Mouse (Mus musculus) right cerebral cortex, postnatal 10 days (tissue): Measurements from ENCODE around the gene Plekhm3.

Experiments
- DNase-seq, 2 experiments: peaks; one replicate each; pipeline ENCODE4 v3.0.0; 2021; ENCODE audit warnings: low spot score in 2 of 2

The Plekhm3 gene

DNA sequence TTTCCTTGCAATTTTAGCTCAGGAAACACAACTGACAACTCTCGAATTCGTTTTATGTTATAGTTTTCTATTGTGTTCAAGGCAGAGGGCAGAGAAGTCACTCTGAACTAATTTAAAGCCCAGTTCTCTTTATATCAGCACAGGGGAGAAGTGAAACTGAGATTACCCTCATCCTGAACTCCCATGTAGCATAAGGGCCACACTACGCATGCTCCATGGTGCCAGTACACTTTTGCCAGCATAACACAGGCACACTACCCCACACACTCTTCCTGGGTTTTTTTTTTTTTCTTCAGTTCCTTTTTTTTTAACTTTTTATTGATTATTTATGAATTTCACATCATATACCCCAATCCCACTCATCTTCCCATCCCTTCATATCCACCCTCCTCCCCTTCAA lies 28.1 kb downstream of the Plekhm3 start:
- no peak for DNase-seq

DNA sequence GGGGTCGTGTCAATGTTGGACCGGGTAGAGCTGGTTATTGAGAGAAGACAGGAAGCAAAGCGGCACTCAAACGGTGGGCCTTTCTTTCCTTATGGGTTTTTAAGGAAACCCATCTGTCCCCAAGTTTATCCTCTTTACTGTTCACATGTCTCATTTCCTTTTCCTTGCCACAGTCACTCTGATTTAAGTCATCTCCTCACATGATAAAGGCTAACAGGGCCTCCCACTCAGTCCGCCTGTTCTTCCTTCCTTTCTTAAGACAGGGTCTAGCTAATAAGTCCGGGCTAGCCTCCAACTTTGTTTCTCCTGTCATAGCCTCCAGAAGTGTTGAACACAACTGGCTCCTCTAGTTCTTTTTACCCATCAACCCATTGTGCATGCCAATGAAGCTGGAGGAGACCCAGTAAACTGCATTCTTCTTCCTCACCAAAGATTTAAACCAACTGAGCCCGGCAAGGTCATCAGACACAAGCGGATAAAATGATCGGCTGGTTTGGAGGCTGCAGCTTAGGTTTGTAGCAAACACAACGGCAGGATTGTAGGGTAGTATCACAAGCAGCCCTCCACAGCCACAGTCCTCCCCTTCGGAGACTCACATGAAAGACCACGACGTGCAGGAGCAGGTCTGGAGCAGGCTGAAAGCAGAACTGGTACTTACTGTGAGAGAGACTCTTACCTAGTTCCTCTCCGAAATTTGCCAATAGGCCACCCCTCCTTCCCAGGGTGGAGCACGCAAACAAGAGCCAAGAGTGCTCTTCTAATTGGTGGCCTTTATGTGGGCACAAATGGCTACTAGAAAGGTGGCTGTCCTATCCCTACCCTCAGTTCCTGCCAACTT lies 29.0 kb downstream of the Plekhm3 start:
- DNase-seq, result no peak

DNA sequence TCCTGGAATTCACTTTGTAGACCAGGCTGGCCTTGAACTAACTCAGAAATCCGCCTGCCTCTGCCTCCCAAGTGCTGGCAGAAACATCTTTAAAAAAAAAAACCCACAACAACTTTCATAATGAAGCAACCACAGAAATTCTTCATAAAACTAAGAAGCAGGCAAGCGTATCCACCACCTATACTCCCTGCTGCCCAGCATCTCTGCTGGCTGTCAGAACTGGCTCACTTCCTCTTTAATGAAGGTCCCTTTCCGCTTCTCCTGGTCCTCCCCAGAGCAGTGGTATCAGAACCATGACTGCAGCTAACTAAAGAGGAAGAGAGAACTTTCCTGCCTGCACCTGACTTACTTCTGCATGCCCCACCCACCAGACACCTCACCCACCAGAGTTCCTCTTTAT lies 31.0 kb downstream of the Plekhm3 start:
- no peak for DNase-seq

DNA sequence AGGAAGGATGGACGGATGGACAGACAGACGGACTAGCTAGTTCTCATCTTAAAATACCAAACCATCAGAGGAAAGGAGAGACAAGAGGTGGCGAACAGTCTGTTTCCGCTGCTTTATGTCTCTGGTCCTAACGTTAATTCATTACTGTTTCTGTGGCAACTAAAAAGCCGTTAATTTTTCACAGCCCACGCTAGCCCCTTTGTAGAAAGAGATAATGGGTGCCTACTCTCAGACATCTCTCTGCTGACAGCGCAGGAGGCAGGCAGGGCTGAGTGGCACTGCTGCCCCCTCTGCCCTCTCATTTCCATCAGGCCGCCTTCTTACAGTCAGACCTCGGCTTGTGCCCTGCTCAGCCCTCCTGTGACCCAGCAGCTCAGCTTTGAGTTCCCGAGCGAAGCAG lies 32.3 kb downstream of the Plekhm3 start:
- DNase-seq, result no peak

DNA sequence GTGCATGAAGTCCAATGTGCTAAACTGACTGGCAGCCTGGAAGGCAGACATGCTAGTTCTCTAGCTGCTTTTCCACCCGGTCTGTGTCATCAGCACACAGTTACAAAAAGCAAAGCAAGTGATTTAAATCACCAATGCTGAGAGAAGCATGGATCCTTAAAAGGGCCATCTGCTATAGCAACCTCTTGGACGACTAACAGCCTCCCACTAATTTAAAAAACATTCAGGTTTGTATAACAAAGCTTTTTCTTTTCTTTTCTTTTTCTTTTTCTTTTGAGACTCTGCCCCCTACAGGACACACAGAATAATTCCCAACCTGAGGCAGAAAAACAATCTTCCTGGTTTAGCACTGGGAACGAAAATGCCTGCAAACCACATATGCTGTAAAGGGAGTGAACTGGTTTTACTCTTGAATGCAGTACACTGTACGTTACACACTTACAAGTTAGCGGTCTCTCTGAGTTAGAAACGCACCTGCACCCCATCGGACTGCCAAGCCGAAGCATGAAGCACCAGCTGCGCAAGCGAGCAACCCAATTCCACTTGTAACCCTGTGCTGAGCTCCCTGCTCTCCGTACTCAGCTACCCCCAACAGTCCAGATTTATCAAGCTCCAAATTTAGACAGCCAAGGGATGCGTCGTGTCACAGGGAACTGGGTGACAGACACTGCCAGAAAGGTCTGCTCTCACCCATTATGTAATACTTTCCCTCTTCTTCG lies 37.7 kb downstream of the Plekhm3 start:
- peak in 1 of 2 experiments; percentile 56 for DNase-seq

DNA sequence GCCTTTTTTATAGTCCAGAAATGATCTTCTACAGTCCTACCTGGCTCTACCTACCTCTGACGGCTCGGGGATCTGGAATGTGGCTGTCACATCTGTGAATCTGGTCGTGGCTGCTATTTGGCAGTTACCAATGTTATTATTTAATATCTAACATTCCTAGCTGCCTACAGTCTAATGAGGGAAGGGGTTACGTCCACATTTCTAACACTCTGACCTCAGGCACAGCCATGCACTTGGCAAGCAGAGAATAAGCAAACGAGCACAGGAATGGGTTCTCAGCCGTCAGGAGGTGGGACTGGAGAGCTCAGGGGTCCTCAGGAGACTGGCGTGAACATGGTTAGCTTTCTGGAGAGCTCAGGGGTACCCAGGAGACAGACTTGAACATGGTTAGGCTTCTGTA lies 38.7 kb downstream of the Plekhm3 start:
- DNase-seq, result no peak

GRCm38 (mm10) chr1:64916884-64917507 lies 39.6 kb downstream of the Plekhm3 start:
- no peak for DNase-seq

GRCm38 (mm10) chr1:64914356-64914755 lies 42.3 kb downstream of the Plekhm3 start:
- no peak for DNase-seq

DNA sequence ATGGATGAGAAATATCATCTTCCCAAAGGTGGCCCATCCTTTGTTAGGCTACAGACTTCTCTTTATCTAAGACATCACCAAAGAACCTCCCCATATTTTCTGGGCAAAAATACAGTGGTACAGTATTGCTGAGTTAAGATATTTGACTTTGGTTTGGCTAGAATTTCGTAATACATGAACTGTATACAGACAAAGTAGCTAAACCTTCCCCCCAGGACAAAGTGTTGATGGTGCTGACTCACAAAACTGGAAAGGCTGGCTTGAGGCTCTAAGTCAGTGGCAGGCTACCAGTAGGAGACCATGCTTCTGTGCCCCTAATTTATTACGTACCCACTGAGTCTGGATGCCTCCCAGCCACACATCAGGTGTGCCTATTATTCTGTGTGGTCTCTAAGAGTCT lies 48.9 kb downstream of the Plekhm3 start:
- DNase-seq, result no peak

DNA sequence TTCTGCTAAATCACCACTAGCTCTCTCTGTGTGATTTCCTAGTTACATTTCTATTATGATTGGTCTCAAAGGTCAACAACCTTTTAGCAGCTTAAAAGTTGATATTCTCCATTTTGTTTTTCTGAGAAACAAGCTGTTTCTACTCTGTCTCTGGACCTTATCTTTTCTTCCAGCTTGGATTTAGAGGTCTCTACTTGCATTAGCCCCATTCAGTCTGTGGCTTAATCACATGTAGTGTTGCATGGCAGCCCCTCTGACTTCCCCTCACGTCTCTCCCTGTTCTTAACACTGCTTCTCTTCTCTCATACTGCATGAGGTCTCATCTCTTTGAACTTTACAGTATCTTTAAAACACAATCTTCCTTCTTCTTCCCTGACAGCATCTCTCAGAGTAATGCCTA lies 50.4 kb downstream of the Plekhm3 start:
- no peak for DNase-seq

- DNase-seq, result no peak
Observed at GRCm38 (mm10) chr1:64903415-64903814, 53.2 kb downstream of the Plekhm3 start.

- no peak for DNase-seq
Observed at GRCm38 (mm10) chr1:64902804-64903203, 53.8 kb downstream of the Plekhm3 start.

- no peak for DNase-seq
Observed at GRCm38 (mm10) chr1:64899763-64900162, 56.9 kb downstream of the Plekhm3 start.

DNA sequence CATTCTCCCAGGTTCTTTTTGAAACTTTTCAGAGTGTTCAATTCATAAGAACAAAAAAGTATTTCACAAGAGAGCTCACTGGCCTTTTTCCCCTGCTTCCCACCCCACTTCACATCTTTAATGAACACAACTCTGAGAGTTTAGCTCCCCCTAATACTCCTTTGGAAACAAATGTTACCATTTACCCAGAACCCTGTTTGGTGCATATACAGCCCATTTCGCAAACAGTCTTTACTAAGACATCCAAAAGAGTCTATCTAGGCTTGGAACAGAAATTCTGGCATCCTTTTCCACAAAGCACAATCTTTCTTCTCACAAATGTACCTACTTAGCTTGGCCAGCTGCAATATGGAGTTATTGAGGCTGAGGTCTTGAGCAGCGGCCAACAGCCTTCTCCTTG lies 59.1 kb downstream of the Plekhm3 start:
- no peak for DNase-seq

DNA sequence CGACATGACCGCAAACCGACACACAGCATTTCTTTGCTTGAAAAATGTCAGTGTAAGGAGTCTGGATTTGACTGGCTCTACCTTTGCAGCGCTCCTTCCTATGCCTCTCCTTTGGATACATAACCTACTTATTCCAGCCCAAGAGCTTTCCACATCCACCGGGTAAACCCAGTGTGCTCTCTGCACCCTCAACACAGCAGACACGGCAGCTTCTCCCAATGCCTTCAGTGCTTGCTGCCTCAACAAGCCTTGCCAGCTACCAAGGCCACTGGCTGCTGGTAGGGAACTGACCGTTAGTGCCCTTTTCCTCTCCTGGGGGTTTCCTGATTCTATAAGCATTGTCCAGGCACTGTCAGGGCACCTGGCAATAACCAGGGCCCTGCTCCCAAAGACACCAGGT lies 62.8 kb downstream of the Plekhm3 start:
- DNase-seq, result no peak

DNA sequence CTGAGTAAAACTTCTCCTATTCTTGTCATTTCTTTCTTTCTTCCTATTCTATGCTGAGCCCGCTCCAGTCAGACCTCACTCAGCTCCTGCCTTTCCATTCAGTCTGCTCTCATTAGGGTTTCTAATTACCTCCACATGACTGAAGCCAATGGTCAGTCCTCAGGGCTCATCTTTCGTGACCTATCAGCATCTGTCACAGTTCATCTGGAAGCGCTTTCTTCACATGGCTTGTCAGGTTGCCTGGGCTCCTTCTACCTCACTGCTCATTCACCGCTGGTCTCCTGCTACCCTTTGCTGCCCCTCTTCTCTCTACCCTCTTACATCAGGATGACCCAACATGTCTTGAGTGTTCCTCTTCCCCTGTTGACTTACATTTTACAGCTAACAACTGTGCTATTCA lies 65.3 kb downstream of the Plekhm3 start:
- no peak for DNase-seq

DNA sequence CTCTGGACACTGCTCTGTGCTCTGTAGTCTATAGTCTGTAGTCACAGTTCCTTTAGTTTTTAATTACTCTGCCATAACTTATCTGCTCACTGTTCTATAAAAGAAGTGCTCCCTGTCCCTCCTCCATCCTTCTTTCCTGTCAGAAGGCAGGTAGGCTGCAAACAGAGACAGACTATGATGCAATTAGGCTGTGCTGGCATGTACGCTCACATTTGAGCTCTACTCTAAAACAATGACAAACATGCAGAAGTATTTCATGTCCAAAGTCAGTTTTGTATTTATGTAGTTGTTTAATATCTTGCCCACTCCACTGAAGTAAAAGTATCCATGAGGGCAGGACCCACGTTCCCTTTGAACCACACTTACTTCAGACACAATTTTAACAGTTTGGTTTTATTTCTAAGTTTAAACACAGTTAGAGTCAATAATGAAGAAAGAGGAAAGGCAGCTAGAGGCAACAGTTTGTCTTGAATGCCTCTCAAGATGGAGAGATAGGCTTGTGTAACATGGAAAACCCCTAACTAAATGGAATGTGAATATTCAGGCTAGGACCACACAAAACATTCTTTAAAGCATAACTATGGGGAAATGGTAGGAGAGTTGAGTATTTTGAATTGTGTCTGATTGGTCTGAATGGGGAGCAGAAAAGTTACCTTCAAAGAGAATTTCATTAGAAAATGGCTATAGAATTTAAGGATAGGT lies 69.0 kb downstream of the Plekhm3 start:
- no peak for DNase-seq

DNA sequence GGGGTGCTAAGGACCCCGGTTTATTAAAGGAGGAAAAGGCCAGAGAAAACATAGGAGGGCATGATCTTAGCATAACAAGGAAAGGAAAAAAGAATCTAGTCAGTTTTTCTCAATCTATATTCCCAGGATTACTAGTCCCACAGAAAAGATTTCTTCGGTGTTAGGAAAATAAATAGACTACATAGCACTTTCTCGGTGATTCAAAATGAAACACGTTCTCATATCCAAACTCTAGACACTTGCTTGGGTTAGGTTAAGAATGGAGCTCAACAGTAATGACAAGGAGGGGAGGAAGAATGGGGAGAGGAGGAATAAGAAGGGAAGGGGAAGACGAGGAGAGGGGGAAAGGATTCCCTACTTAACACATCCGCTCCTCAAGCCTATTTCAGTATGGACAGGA lies 69.9 kb downstream of the Plekhm3 start:
- no peak for DNase-seq

GRCm38 (mm10) chr1:64885328-64885727 lies 71.3 kb downstream of the Plekhm3 start:
- no peak for DNase-seq

GRCm38 (mm10) chr1:64884007-64884406 lies 72.6 kb downstream of the Plekhm3 start:
- DNase-seq, result no peak

- no peak for DNase-seq
Observed at GRCm38 (mm10) chr1:64880613-64881012, 76.0 kb downstream of the Plekhm3 start.

GRCm38 (mm10) chr1:64878795-64879240 lies 77.8 kb downstream of the Plekhm3 start:
- DNase-seq, result no peak
